In genomic region chr5:103721490-103721889, GRCm38 (mm10) we compare ENCODE assay signal across 18 mouse cellular contexts. TPM values are rescaled to one million over a fixed set of nuclear protein-coding genes. Genes with fewer than 3 reads are reported as not detected.
DNase-seq lines count a peak whose midpoint lies in the region; TF ChIP-seq lines count a peak whose summit lies in the region.
"Had no signal": no experiment of that assay in that cellular context is flagged by ENCODE, and none has a peak within 500 bp of the region (broad histone marks: within the 10 kb centered on the region; RNA-seq: fewer than 3 reads in every experiment).

No protein-coding gene starts in this region.

- no peak for TF ChIP-seq CTCF in gastrocnemius, adult 2 months (IDR thresholded peaks at IDR 0.05)

- DNase-seq in gastrocnemius, adult 2 months, result no peak
- no peak for DNase-seq in gastrocnemius, postnatal 14 days
- peak; percentile 58 to 63 for DNase-seq in spleen, postnatal 36 days (ENCODE audit: low spot score in 2 of 2)
- DNase-seq in spleen, postnatal 10 days (ENCODE audit: low spot score in 2 of 2), result no peak
- DNase-seq in heart, postnatal 36 days, result no peak
- DNase-seq in urinary bladder, adult 18-20 months (ENCODE audit: low spot score in 2 of 2), result no peak
- no peak for DNase-seq in adipocyte (ENCODE audit: low spot score)
- DNase-seq: adrenal gland, adult 8-10 months; cerebellum, adult 9-11 months; forebrain, postnatal 0 days; liver, embryonic 13.5 days; thymus, postnatal 25 days had no signal

- intact Hi-C loops in gastrocnemius, adult 2 months (cut with DNase I), result no loop called here
- intact Hi-C loops in gastrocnemius, postnatal 14 days (cut with DNase I; ENCODE audit: low total_unique reads), result no loop called here
- intact Hi-C loops in heart, postnatal 36 days (cut with DNase I), result no loop called here

- H3K4me3 ChIP-seq in gastrocnemius, adult 2 months, result no peak overlapping the region
- no peak overlapping the region for H3K4me3 ChIP-seq in macrophage (ENCODE audit: inconsistent target)
- H3K4me3 ChIP-seq: hindbrain, embryonic 10.5 days; kidney, embryonic 15.5 days; limb, embryonic 10.5 days; liver, embryonic 13.5 days; lung, embryonic 15.5 days had no signal

- H3K27ac ChIP-seq in gastrocnemius, adult 2 months, result 0 out of 2 replicates have a peak overlapping the region, but pooled peaks have one; percentile 1
- H3K27ac ChIP-seq in macrophage, result peak overlapping the region; percentile 95
- H3K27ac ChIP-seq: hindbrain, embryonic 10.5 days; hindbrain, postnatal 0 days; kidney, embryonic 15.5 days; limb, embryonic 10.5 days; liver, embryonic 13.5 days; lung, embryonic 15.5 days had no signal

- no peaks in the 10 kb centered on the region; the same call in 1 of the 2 replicates for H3K36me3 ChIP-seq in macrophage (ENCODE audit: inconsistent target)
- H3K36me3 ChIP-seq: hindbrain, embryonic 10.5 days; kidney, embryonic 15.5 days; limb, embryonic 10.5 days; liver, embryonic 13.5 days; lung, embryonic 15.5 days had no signal

- WGBS in macrophage (ENCODE audit: missing documents), result 53% methylated on average over 4 of the region's 4 CpGs

- peaks cover 100% of the 10 kb centered on the region for H3K79me2 ChIP-seq in macrophage (ENCODE audit: inconsistent target)

RNA-seq across cellular contexts. Expression of gene Aff1, which starts 29.3 kb away (rescaled TPM):
- total RNA-seq in gastrocnemius, adult 2 months (2021), result 10 to 100 TPM; 46.7 to 52.8 TPM
- total RNA-seq in gastrocnemius, postnatal 14 days (2021), result 10 to 100 TPM; 26.3 to 45.5 TPM
- total RNA-seq in macrophage (2018; cell fraction: chromatin; rRNA removed), result 100 to 1,000 TPM; 203 to 938 (median 276) TPM
- 100 to 1,000 TPM in 8 of 26 experiments, 10 to 100 TPM in 18; 80.4 to 132 (median 93.2) TPM for total RNA-seq in macrophage (2018; cell fraction: cytosol; rRNA removed)
- total RNA-seq in macrophage (2018; cell fraction: nucleus; rRNA removed), result 100 to 1,000 TPM; 134 to 711 (median 191) TPM
- 46.6 to 51.5 TPM (median 46.7 TPM) in 3 replicates for polyA plus RNA-seq in macrophage (2018)
- total RNA-seq in heart, postnatal 36 days (2021), result 10 to 100 TPM; 36.1 to 52.1 TPM

Comparison
In these comparisons a context has a peak if more than half of its experiments do, and no peak if none do; other contexts are left out.
1. DNase-seq: peak in spleen, postnatal 36 days (2 of 2); none in gastrocnemius, adult 2 months (single experiment), gastrocnemius, postnatal 14 days (single experiment), spleen, postnatal 10 days (0 of 2), heart, postnatal 36 days (0 of 2), urinary bladder, adult 18-20 months (0 of 2) and adipocyte (single experiment).